Mouse (Mus musculus) ovary, postnatal 36 days (tissue): ENCODE results near the gene Bglap2.

Experiments
- DNase-seq: peaks from one replicate; pipeline ENCODE4 v3.0.0; 2022; ENCODE audit warnings: low spot score, mixed read lengths

Bglap2 gene

GRCm38 (mm10) chr3:88378599-88378998 is at the start of gene Bglap2:
Gene Bglap2 (minus strand): TSS chr3:88378699.
- peak; percentile 2 for DNase-seq

DNA sequence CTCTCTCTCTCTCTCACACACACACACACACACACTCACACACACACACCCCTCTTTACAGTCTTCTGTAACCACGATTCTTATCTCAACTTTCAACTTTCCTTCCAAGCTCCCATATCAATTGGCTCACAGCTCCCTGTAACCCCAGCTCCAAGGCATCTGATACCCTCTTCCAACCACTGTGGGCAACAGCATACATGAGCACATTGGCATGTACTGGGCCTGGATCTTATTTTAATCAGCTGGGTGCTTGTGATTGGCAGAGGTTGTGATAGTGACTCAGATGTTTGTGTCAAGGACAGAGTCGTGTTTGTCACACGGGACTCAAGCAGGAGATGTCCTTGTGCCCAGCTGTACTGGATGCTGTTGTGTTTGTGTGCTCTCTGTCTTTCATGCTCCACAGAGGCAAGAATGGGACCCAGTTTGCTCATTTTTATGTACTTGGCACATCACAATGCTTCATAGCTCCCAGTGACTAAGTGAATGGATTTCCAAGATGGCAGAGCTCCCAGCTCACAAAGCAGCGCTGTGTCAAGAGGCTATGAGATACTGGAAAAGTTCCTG is 48.9 kb upstream of the Bglap2 start:
- DNase-seq, result no peak

DNA sequence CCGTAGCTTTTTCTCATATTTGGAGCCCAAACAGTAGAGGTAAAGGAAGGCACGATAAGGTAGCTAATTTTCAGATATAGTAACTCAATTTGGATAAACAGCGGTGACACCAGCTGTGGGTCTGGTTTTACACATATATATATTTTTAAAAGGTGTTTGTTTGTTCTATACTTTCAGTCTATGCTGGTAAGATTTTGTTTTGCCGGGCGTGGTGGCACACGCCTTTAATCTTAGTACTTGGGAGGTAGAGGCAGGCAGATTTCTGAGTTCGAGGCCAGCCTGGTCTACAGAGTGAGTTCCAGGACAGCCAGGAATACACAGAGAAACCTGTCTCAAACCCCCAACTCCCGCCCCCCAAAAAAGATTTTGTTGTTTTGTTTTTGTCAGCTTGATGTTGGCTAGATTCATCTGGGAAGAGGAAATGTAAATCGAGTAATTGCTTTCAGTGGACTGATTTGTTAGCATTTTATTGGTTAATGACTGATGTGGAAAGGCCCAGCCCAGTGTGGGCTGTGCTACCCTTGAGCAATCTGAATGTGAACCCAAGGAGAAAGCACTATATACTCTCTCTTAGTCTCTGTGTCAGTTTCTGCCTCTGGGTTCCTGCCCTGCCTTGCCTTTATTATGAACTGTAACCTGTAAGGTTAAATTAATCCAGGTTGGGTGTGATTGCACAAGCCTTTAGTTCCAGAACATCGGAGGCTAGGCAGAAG is 47.4 kb upstream of the Bglap2 start:
- no peak for DNase-seq

DNA sequence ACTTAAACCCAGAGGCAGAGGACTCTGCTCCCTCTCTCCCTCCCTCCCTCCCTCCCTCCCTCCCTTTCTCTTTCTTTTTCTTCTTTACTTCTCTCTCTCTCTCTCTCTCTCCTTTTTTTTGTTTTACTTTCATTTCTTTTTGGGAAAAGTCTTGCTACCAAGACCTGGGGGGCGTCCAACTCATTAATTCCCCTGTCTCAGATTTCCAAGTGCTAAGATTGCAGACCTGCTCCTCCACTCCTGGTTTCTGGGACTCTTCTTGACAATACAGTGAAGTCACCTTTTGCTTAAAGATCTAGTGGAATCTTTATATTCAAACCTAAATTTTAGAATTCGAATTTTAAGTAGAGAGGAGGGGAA is 46.8 kb upstream of the Bglap2 start:
- DNase-seq, result no peak

GRCm38 (mm10) chr3:88424605-88425329 is 46.3 kb upstream of the Bglap2 start, which contains the start of gene Slc25a44:
Gene Slc25a44 (minus strand): TSS chr3:88425139.
- peak; percentile 84 for DNase-seq

DNA sequence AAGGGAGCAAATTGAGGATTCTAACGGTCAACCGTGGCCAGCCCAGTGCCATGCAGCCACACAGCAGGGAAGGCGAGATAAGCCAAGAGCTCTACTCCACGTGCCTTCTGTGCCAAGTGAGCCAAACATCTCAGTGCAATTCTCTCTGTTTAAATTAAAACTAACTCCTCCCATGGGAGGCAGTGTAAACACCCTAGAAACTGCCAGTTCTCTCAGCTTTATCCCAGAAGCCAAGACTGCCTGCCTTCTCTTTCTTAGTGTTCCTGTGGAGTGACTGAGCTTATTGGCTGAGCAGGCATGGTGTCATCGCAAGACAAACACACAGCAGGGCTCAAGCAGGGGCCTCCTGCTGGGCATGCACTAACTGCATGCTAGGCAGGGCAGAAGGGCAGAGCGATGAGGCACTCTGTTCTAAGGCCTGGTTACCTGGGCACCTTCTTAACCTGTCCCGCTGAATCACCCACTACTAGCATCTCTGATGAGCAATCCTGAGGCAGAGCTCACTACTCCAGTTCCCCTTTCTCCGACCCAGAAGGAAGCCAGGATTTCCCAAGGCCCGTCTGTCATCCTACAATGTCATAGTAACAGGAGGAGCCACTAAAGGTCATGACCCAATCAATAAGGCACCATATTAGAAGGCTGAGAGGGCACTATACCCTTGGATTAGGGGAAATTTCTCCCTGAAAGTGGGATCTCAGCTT is 43.7 kb upstream of the Bglap2 start:
- DNase-seq, result no peak

DNA sequence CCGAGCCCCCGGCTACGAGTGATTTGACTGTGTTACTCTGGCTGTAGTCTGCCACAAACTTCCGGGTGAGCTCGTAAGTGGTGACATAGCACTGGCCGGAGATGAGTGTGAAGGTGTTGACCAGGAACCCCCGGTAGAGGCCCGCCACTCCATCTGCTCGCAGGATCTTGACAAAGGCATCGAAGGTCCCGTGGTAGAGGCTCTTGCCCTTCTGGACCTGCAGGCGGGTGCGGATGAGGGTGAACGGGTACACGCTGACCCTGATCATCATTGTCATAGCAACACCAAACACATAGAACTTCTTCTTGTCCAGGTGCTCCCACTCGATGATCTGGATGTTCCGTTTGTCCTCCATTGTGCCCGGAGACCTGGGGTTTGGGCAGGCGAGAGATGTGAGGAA is 42.3 kb upstream of the Bglap2 start:
- DNase-seq, result no peak

- DNase-seq, result no peak
These were observed 39.5 kb upstream of the Bglap2 start for GRCm38 (mm10) chr3:88418016-88418415.

DNA sequence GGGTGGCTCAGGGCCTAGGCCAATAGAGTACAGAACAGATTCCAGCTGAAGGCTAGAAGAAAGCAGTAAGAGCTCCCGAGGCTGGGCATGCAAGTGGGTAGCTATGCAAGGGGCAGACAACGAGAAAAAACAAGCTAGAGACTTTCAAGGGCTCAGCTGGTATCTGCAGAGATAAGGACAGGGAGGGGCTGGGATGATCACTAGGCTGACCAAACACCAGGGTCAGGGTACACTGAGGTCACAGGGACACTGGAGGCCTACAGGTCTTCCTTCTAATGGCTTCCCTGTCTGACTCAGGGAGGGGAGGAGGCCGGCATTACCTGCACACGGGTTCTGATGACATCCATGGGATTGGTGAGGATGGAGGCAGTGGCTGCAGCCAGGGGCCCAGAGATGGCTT is 37.2 kb upstream of the Bglap2 start:
- no peak for DNase-seq

DNA sequence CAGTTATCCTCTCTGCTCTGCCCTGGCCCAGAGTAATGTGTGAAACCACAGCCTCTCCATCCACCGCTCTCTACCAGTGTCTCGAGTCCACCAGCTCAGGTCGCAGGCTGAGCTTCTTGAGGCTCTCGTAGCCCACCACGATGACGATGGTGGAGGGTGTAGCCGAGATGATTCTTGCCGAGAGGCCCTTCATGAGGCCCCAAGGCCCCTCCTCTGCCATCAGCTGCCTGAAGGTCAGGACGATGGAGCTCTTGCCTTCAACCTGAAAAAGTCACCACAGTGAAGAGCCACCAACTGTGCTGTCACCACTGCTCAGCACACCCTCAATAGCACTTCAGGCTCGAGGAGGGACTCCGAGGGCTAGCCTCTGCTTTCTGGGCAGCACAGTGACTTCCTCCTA is 34.1 kb upstream of the Bglap2 start:
- no peak for DNase-seq

GRCm38 (mm10) chr3:88411681-88412080 is 33.2 kb upstream of the Bglap2 start:
- DNase-seq, result no peak

GRCm38 (mm10) chr3:88410645-88411031 is 32.1 kb upstream of the Bglap2 start:
- DNase-seq, result no peak

- DNase-seq, result peak; percentile 92
These were observed 31.5 kb upstream of the Bglap2 start, which contains the start of gene Pmf1 for GRCm38 (mm10) chr3:88409741-88410644. Gene Pmf1 (minus strand): TSS chr3:88410331.

DNA sequence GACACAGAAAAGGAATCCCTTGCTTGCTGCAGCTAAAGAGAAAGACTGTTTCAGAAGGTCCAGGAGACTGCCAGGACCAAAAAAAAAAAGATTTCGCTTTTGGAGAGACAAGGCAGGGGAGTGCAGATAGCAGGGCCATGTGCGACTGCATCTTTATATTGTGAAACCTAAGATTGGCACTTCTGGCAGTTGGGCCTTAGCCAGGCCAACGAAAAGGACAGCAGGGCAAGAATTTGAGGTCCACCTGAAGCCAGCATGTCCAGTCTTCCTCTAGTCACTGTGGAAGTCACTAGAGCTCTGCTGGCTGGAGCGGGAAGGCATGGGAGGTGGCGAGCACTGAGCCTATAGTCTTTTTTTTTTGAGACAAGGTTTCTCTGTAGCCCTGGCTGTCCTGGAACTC is 30.5 kb upstream of the Bglap2 start:
- DNase-seq, result no peak

DNA sequence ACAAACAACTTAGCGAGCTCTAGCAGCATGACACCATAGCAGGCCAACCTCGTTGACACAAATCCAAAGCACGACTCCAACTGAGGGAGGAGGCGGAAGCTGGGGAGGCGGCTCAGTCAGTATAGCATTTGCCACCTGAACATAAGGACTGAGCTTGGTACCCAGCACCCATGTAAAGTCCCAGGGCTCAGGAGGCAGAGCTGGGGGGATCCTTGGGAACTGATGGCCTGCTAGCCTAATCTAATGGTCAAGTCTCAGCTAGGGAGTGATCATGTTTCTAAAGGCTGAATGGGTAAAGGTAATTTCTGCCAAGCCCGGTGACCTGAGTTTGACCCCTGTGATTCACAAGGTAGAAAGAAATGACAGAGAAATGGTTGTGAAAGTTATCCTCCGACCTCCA is 29.0 kb upstream of the Bglap2 start:
- DNase-seq, result no peak

GRCm38 (mm10) chr3:88407090-88407489 is 28.6 kb upstream of the Bglap2 start:
- peak; percentile 41 for DNase-seq

- DNase-seq, result peak; percentile 1
These were observed 25.2 kb upstream of the Bglap2 start for GRCm38 (mm10) chr3:88403522-88404230.

- DNase-seq, result no peak
These were observed 20.2 kb upstream of the Bglap2 start for GRCm38 (mm10) chr3:88398666-88399065.

- DNase-seq, result no peak
These were observed 17.2 kb upstream of the Bglap2 start for GRCm38 (mm10) chr3:88395742-88396141.

- DNase-seq, result no peak
These were observed 16.8 kb upstream of the Bglap2 start for GRCm38 (mm10) chr3:88395288-88395687.
